Mouse (Mus musculus) lung, postnatal 10 days (tissue): ENCODE results near the gene Gcdh.

Experiments used
- DNase-seq: peaks from one replicate; pipeline ENCODE4 v3.0.0; 2021

Gcdh gene

GRCm38 (mm10) chr8:84893709-84894134, at the start of gene Gcdh:
Gcdh (minus strand) TSS chr8:84893921.
- DNase-seq, result peak; percentile 97

GRCm38 (mm10) chr8:84937620-84938485, 44.1 kb upstream of the Gcdh start:
- no peak for DNase-seq

GRCm38 (mm10) chr8:84936962-84937546, 43.3 kb upstream of the Gcdh start, which contains the start of gene Mast1:
Mast1 (minus strand) TSS chr8:84937359.
- peak; percentile 69 for DNase-seq

DNA sequence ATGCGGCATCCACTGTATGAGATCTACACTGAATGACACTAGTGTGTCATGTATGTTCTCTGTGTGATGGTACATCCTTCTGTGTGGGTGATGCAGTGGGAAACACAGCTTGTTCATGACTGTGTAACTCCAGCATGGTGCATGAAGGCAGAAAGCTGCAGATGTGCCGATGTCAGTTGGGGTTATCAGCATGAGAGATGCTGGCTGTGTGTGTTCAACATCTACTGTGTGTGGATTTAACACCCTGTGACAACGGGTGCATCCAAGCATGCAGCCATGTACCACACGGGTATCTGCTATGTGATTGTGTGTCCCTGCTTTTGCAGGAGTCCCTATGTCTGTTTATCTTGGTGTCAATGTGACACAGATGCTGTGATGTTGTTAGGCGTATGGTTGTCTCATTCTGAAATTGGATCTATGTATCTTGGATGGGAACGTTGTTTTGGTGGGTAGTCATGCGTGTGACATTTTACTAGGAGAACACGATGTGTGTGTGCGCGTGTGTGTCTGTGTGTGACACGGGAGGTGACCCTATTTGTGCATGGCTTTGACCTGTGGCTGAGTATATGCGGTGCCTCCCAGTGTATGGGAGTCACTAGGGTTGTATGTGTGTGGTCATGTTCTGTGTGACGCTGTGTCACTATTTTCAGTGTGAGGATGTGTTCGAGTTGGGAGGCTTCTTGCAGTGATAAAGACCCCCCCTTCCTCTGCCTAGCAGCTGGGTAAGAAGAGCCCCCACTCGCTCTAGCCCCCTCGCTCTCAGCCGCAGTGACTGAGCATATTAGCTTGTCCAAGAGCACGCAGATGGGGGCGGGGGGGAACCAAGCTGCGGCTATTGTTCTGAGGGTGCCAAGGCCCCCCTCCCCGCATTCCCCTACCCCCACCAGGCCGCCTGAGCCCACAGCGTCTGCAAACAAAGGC, 42.6 kb upstream of the Gcdh start:
- no peak for DNase-seq

DNA sequence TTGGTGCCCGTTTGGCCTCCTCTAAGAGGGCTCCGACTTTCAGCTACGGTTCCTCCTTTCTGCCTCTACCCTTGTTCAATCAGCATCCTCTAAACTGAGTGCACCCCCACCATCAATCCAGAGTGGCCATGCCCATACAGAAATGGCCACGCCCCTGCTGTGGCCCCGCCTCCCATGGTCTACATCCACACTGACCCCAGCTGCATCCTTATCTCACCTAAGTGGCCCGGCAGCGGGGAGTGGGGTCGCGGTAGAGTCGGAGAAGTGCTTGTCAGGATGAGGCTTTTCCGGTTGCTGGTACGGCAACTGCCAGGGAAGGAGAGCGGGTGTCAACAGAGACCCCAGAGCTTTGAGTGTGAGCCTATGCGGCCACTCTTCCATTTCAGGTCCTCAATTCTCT, 41.8 kb upstream of the Gcdh start:
- DNase-seq, result no peak

- no peak for DNase-seq
Observed at GRCm38 (mm10) chr8:84934860-84935259, 41.1 kb upstream of the Gcdh start.

- DNase-seq, result no peak
Observed at GRCm38 (mm10) chr8:84933767-84934559, 40.2 kb upstream of the Gcdh start.

- no peak for DNase-seq
Observed at GRCm38 (mm10) chr8:84930582-84930981, 36.9 kb upstream of the Gcdh start.

DNA sequence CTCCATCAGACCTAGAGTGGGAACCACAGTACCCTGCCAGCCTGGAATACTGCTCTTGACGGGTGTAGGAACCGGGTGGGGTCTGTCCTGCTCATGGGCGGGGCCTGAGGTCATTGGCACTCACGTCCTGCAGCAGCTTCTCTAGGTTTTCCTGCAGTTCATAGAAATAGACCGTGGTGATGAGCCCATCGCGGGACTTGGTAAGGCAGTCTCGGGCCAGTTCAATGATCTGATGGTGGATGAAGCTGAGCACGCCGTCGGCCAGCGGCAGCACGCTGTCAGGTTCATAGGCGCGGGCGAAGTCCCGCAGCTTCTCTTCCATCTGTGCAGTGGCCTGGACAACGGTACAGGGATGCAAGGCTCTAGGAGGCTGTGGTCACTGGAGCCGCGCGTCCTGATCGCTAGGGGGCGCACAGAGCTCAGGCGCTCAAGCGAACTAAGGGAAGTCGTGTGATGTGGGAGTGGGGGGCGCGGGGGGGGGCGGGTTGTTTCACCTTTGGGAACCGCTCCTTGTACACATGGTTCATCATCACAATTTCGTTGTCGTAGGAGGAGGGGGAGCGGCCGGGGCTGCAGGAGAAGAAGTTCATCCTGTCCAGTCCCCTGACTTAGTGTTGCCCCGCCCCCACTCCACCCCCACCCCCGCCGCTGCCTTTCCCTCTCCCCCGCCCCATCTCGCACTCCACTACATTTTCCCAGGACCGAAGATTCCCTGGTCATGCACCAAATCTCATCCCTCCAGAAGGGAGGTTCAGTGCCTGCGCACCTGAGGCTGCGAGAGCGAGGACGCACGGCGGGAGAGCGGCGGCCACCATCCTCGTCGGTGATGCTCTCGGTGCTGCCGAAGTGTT, 35.0 kb upstream of the Gcdh start:
- DNase-seq, result peak; percentile 76

- DNase-seq, result no peak
Observed at GRCm38 (mm10) chr8:84927513-84927912, 33.8 kb upstream of the Gcdh start.

- DNase-seq, result no peak
Observed at GRCm38 (mm10) chr8:84925557-84925956, 31.8 kb upstream of the Gcdh start.

GRCm38 (mm10) chr8:84921596-84921995, 27.9 kb upstream of the Gcdh start:
- DNase-seq, result peak; percentile 83

- no peak for DNase-seq
Observed at GRCm38 (mm10) chr8:84918646-84919045, 24.9 kb upstream of the Gcdh start.

DNA sequence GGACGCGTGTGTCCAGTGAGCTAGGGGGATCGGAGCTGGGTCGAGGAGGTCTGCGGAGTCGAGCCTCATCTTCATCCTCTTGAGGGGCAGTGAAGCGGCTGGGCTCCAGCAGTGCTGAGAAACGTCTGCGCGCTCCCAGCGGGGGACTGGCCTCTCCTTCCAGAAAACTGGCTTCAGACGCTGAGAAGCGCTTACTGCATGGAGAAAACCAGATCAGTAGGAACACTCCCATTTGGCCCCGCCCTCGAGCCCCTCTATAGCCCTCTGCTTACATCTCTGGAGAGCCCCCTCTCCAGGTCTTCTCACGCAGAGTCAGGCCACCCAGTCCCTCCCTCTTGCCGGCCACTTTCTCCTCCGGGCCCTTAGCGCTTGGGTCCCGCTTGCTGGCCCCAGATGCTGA, 24.1 kb upstream of the Gcdh start:
- no peak for DNase-seq

DNA sequence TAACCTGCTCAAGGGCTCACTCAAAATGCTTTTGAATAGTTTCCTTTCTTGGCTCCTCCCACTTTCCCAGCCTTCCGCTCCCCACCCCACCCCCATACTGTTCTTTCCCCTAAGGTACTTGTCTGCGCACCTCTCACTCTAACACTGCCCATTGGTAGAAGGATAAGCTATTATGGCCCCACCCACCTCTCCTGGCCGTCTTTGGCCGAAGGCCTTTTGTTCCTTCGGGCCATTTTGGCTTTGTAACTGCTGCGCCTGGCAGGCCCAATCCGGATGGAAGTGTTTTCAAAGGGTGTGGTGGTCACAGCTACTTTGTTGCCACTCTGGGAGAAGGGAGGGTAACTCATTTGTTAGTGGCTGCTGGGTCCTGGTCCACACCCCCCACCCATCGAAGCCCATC, 21.5 kb upstream of the Gcdh start:
- DNase-seq, result no peak

- DNase-seq, result peak; percentile 57
Observed at GRCm38 (mm10) chr8:84913960-84914359, 20.2 kb upstream of the Gcdh start.

- no peak for DNase-seq
Observed at GRCm38 (mm10) chr8:84913502-84913900, 19.8 kb upstream of the Gcdh start.

DNA sequence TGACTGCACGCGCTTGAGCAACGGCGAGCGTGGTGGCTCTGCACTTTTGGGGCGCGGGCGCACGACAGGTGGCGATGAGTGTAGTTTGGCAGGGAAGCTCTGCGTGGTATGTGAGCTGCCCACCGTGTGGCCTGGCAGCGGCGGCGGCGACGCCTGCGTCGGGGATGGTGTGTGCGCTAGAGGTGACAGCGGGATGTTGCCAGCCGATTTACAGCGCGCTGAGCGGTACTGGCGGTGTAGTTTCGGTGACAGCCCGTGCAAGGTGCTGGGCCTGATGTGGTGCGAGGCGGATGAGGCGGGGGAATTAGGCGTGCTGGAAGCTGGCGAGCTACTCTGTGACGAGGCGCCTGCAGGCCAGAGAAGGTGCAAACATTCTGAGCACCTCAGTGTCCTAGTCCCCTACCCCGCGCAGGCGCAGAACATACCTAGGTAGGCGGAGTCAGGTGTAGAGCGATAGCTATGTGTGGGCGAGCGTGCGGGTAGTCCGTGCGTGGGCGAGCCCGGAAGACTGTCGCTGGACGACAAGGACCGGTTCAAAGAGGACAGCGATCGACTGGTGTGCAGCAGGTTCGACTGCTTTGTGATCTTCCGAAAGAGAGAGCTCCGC, 19.3 kb upstream of the Gcdh start:
- DNase-seq, result peak; percentile 74

DNA sequence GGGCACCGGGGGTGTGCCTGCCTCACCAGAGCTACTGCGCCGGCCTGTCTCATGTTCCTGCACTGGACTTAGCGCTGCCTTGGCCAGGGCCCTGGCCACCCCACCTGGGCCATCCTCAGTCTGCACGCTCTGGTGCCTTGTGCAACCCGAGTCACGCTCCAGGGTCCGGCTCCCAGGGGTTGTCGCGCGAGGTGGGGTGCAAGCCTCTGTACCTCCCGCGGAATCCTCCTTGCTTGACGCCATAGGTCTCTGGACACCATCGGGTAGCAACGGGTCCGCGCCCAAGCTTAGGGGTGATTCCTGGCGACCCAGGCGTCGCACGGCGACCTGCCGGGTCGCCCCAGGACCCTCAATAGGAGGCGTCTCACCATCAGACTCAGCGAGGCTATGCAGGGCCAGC, 18.7 kb upstream of the Gcdh start:
- DNase-seq, result no peak

DNA sequence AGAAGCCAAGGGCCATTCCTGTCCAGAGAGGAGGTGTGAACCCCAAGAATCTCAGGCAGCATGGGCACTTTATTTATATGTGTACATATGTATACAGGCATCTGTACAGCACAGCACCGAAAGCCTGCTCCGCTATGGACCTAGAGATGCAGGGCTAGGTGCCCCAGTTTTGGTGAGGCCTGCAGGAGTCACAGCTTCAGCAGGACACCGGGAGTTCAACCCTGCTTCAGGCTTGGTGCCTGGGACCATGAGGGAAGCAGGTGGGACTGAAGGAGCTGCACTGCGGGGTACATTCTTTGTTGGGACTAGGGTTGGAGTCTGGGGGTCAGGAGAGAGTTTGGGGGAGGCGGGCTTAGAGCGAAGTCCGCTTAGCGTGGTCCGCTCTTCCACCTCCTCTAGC, 18.1 kb upstream of the Gcdh start:
- DNase-seq, result no peak

DNA sequence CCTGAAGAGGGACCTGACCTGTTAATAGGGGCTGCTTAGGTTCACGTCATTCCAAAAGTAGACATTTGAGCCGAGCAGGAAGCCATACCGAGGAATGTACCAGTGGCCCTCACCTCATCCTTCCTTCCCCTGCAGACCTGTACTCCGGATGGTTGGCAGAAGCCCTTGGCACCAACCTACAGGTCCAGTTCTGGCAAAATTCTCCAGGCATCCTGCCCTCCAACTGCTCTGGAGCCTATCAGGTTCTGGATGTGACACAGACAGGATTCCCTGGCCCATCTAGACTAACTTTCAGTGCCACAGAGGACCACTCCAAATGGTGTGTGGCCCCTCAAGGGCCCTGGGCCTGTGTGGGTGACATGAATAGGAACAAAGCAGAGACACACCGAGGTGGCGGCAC, 16.8 kb upstream of the Gcdh start:
- DNase-seq, result no peak
